Mouse (Mus musculus) hindbrain, postnatal 0 days (tissue): ENCODE data around the gene Cactin. TPM values are rescaled to one million over a fixed set of nuclear protein-coding genes. Genes with fewer than 3 reads are reported as not detected.

Experiments used
- ATAC-seq: fragments of 200-750 bp; cut with Nextera tagmentation; 2 replicates; pipeline ENCODE4 v1.8.0; 2017; ENCODE audit warnings: mild to moderate bottlenecking, moderate TSS enrichment, moderate library complexity
- DNase-seq: peaks from one replicate; pipeline ENCODE4 v3.0.0-alpha.2; 2015; ENCODE audit warnings: low spot score
- H3K27ac ChIP-seq: fragments of 300-500 bp; sonication (generic); 2 replicates; pipeline ENCODE4 v1.5.1; 2014; ENCODE audit warnings: mild to moderate bottlenecking
- H3K27me3 ChIP-seq: fragments of 300-500 bp; sonication (generic); 2 replicates; pipeline ENCODE4 v1.6.1; 2014; ENCODE audit warnings: low read length, mixed read lengths; ENCODE audit not compliant: insufficient read depth
- H3K36me3 ChIP-seq: fragments of 300-500 bp; sonication (generic); 2 replicates; pipeline ENCODE4 v1.6.1; 2014; ENCODE audit warnings: low read length, mixed read lengths; ENCODE audit not compliant: insufficient read depth
- H3K4me1 ChIP-seq: fragments of 300-500 bp; sonication (generic); 2 replicates; pipeline ENCODE4 v1.6.1; 2014; ENCODE audit warnings: antibody characterized with exemption, low read length, mixed read lengths; ENCODE audit not compliant: insufficient read depth
- H3K4me2 ChIP-seq: fragments of 300-500 bp; sonication (generic); 2 replicates; pipeline ENCODE4 v1.6.1; 2014; ENCODE audit warnings: low read depth, mild to moderate bottlenecking, low read length, moderate library complexity, mixed read lengths
- H3K4me3 ChIP-seq: fragments of 300-500 bp; sonication (generic); 2 replicates; pipeline ENCODE4 v1.5.1; 2014; ENCODE audit warnings: low read length
- H3K9ac ChIP-seq: fragments of 300-500 bp; sonication (generic); replicated peaks from 2 replicates; pipeline ENCODE4 v1.6.1; 2014; ENCODE audit warnings: mild to moderate bottlenecking, low read length, moderate library complexity, mixed read lengths
- H3K9me3 ChIP-seq: fragments of 300-500 bp; sonication (generic); 2 replicates; pipeline ENCODE4 v1.6.1; 2016; ENCODE audit warnings: low read length, mixed read lengths
- CTCF ChIP-seq: IDR thresholded peaks from 2 replicates; pipeline ENCODE4 v1.5.1; 2016; ENCODE audit warnings: antibody characterized with exemption, control low read depth, low read depth
- WGBS: fragments of 180-500 bp; shearing (Covaris S2); extraction: QIAGEN DNeasy Blood & Tissue Kit; methylation state at CpG from one replicate; pipeline ENCODE4 v1.1.7; 2014; 5-methylcytosine and 5-hydroxymethylcytosine counted together
- polyA plus RNA-seq: library from polyadenylated mRNA; unstranded; fragments of >200 nt; fragmentation: Nextera tagmentation; extraction: Ambion mirVana; gene quantifications from 2 replicates; pipeline ENCODE4 v1.2.1, GENCODE M21; 2015
- total RNA-seq: library from RNA; depleted of rRNA; stranded (reverse); fragments of >200 nt; gene quantifications from 2 replicates; pipeline ENCODE4 v1.2.3, GENCODE M21; 2014

Gene Cactin
- total and polyA plus RNA-seq, 2 experiments from 2014 or later = 20.2 to 24.3 TPM

GRCm38 (mm10) chr10:81335393-81336340 is 14.8 kb downstream of the Cactin start:
- Histone ChIP-seq H3K4me2 (no peak overlapping the region), H3K4me1 (0 out of 2 replicates have a peak, but pooled peaks cover 7% of the 10 kb centered on the region), H3K9ac (no peak overlapping the region), H3K27ac (no peak overlapping the region), H3K36me3 (no peaks in the 10 kb centered on the region), H3K4me3 (no peak overlapping the region), H3K27me3 (no peaks in the 10 kb centered on the region), H3K9me3 (no peaks in the 10 kb centered on the region)
- WGBS = 36% methylated on average over 19 of the region's 19 CpGs
- ATAC-seq (peak; percentile 33; the same call in 1 of the 2 replicates), DNase-seq (peak; percentile 39)
- TF ChIP-seq CTCF = no peak

GRCm38 (mm10) chr10:81336558-81336957 is 15.7 kb downstream of the Cactin start:
- Histone ChIP-seq H3K4me3 (no peak overlapping the region), H3K9ac (no peak overlapping the region), H3K4me1 (0 out of 2 replicates have a peak, but pooled peaks cover 7% of the 10 kb centered on the region), H3K9me3 (no peaks in the 10 kb centered on the region), H3K27me3 (no peaks in the 10 kb centered on the region), H3K27ac (no peak overlapping the region), H3K4me2 (no peak overlapping the region), H3K36me3 (no peaks in the 10 kb centered on the region)
- DNase-seq = no peak
- WGBS = 96% methylated on average over 4 of the region's 4 CpGs
- no peak for ATAC-seq
- TF ChIP-seq CTCF = no peak

- no peak for TF ChIP-seq CTCF
- 39% methylated on average over 17 of the region's 17 CpGs for WGBS
- Histone ChIP-seq H3K27me3 (peaks cover 28% of the 10 kb centered on the region; the same call in 1 of the 2 replicates), H3K9ac (no peak overlapping the region), H3K36me3 (no peaks in the 10 kb centered on the region), H3K4me3 (no peak overlapping the region), H3K4me1 (0 out of 2 replicates have a peak, but pooled peaks cover 4% of the 10 kb centered on the region), H3K4me2 (no peak overlapping the region), H3K9me3 (no peaks in the 10 kb centered on the region), H3K27ac (no peak overlapping the region)
- DNase-seq (no peak), ATAC-seq (no peak)
These were observed 19.8 kb downstream of the Cactin start for GRCm38 (mm10) chr10:81340551-81341332.

GRCm38 (mm10) chr10:81341333-81341949 is 20.5 kb downstream of the Cactin start:
- Histone ChIP-seq H3K4me3 (no peak overlapping the region), H3K4me1 (0 out of 2 replicates have a peak, but pooled peaks cover 1% of the 10 kb centered on the region), H3K36me3 (no peaks in the 10 kb centered on the region), H3K4me2 (no peak overlapping the region), H3K27ac (no peak overlapping the region), H3K9me3 (no peaks in the 10 kb centered on the region), H3K27me3 (peaks cover 28% of the 10 kb centered on the region; the same call in 1 of the 2 replicates), H3K9ac (no peak overlapping the region)
- DNase-seq = peak; percentile 64
- TF ChIP-seq CTCF = peak; percentile 79
- no peak for ATAC-seq
- 34% methylated on average over 16 of the region's 16 CpGs for WGBS

DNA sequence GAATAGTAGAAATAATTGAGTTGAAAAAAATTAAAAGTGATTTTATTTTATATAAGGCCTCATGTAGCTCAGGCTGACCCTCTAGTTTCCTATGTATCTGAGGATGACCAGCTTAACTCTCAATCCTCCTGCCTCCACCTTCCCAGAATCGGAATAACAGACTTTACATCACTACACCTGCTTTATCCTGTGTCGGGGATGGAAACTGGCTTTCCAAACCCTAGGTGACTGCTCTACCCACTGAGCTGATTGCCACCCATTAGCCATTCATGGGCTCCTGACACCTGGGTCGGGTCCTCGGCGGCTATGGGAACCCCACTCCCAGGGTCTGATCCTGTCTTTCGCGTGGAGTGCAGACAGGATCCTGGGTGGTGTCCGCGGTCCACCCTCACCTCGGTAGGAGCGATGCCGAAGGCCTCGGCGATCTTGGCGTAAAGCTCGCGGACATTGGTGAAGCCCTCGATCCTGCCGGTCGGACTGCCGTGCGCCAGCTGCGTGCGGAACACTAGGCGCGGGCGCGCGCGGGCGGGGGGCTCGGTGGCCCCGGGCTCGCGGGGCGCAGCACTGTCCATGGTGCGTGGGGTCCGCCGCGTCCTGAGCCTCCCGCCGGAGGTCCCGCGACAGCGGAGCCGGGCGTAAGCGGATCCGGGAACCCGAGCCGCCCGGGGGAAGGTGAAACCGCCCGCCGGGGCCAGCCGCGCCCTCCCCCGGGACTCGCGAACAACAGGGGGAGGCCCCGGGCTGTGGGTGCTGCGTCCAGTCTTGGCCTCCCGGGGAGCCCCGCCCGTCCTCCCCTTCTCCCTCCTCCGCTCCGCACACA is 22.0 kb downstream of the Cactin start, which contains the start of gene Gipc3:
TSS of gene Gipc3 (minus strand) at position 581 of the 820 bp plus-strand sequence.
- TF ChIP-seq CTCF = no peak
- peak within 1 kb of the TSS; percentile 35 for H3K4me3 ChIP-seq
- WGBS = 7% methylated on average over 49 of the region's 67 CpGs
- H3K4me2 ChIP-seq = peak within 1 kb of the TSS; percentile 60
- DNase-seq (no peak), ATAC-seq (no peak)
- H3K27ac ChIP-seq = no peak within 1 kb of the TSS
- H3K4me1 ChIP-seq = no peaks in the 10 kb centered on the region
- H3K9ac ChIP-seq = peak within 1 kb of the TSS; percentile 47; the same call in 1 of the 2 replicates
- H3K36me3 ChIP-seq = no peaks in the 10 kb centered on the region
- peaks cover 28% of the 10 kb centered on the region; the same call in 1 of the 2 replicates for H3K27me3 ChIP-seq
- no peaks in the 10 kb centered on the region for H3K9me3 ChIP-seq
